Mouse (Mus musculus): ENCODE data around the gene Rspo3. TPM values are rescaled to one million over a fixed set of nuclear protein-coding genes. Genes with fewer than 3 reads are reported as not detected.

The Rspo3 gene
- polyA plus RNA-seq, 1 experiment from 2014 or later, result 15.4 TPM

DNA sequence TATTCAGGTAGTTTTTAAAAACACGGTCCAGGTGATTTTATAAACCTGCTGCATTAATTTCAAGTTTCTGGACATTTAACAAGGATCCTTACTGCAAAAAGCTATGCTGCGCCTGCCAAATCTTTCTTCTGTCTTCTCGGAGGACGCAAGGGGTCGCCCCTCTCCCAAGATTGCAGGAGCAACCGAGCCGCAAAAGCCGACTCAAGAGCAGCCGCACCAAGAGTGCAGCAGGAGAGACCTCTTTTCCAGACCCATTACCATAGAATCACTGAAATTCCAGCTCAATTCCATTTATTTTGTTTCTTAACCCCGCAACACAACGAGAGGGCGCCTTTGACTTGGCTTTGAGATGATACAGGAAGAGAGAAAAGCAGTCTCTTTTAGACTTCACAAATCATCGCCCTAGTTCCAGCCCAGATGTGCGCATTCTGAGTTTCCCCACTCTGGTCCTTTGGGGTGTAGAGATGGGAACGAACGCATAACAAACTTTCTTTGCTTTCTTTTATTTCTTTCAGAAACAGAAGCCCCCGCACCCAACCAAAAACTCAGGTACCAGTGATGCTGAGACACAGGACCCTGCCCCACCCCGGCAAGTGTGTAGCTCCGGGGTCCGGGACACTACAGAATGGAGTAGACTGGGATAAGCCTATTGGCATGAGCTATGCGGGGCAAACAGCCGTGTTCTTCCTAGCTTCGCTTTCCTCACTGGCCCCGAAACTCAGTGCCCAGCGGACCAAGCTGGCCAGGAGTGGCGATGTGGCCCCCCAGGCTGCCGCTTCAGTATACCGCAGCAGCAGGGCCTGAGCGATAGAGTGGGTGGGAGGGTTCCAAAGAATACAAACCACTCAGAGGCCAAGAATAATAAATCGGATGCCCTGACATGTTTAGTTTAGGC lies 2.6 kb downstream of the Rspo3 start:
- H3K9ac ChIP-seq, result peak overlapping the region; percentile 68
- H3K4me2 ChIP-seq, result peak overlapping the region; percentile 93
- H3K9me3 ChIP-seq (replicated peaks), result no peaks in the 10 kb centered on the region
- no peak for ATAC-seq (ENCODE audit: insufficient number of reproducible peaks, low FRiP score)
- no peak overlapping the region for H3K27ac ChIP-seq (ENCODE audit: poor library complexity, severe bottlenecking)
- H3K27me3 ChIP-seq (replicated peaks), result peaks cover 12% of the 10 kb centered on the region
- H3K36me3 ChIP-seq, result no peaks in the 10 kb centered on the region
- 1% methylated on average over 30 of the region's 30 CpGs for WGBS
- peaks cover 26% of the 10 kb centered on the region for H3K4me1 ChIP-seq (replicated peaks)
- H3K4me3 ChIP-seq, result peak overlapping the region; percentile 64

GRCm38 (mm10) chr10:29513563-29513962 lies 22.1 kb downstream of the Rspo3 start:
- Histone ChIP-seq H3K9ac (no peak overlapping the region), H3K27ac (ENCODE audit: poor library complexity, severe bottlenecking) (no peak overlapping the region), H3K4me3 (no peak overlapping the region), H3K9me3 (replicated peaks) (no peaks in the 10 kb centered on the region), H3K4me1 (replicated peaks) (no peaks in the 10 kb centered on the region), H3K4me2 (no peak overlapping the region), H3K27me3 (replicated peaks) (no peaks in the 10 kb centered on the region), H3K36me3 (no peaks in the 10 kb centered on the region)
- ATAC-seq (ENCODE audit: insufficient number of reproducible peaks, low FRiP score), result no peak
- 91% methylated on average over 1 of the region's 1 CpGs for WGBS

DNA sequence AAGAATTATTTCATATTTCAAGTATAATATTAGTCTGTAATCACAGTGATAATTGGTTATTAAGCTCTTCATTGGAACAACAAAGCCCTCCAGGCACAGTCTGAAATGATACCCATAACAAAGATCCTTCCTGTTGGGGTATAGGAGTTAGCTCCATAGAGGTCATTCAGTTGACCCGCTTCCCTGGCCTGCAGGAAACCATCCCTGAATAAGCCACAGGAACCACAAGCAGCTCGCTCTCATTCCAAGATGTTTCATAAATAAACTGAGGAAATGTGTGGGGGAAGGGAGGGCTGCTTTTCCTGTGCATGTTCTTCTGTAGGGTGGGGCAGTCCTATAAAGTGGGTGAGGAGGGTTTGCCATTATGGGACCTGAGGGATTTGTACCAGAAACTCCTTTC lies 27.5 kb downstream of the Rspo3 start:
- Histone ChIP-seq H3K4me3 (no peak overlapping the region), H3K27ac (ENCODE audit: poor library complexity, severe bottlenecking) (no peak overlapping the region), H3K4me2 (no peak overlapping the region), H3K9ac (no peak overlapping the region), H3K27me3 (replicated peaks) (no peaks in the 10 kb centered on the region), H3K4me1 (replicated peaks) (no peaks in the 10 kb centered on the region), H3K36me3 (no peaks in the 10 kb centered on the region), H3K9me3 (replicated peaks) (no peaks in the 10 kb centered on the region)
- WGBS, result 68% methylated on average over 2 of the region's 2 CpGs
- ATAC-seq (ENCODE audit: insufficient number of reproducible peaks, low FRiP score), result no peak

DNA sequence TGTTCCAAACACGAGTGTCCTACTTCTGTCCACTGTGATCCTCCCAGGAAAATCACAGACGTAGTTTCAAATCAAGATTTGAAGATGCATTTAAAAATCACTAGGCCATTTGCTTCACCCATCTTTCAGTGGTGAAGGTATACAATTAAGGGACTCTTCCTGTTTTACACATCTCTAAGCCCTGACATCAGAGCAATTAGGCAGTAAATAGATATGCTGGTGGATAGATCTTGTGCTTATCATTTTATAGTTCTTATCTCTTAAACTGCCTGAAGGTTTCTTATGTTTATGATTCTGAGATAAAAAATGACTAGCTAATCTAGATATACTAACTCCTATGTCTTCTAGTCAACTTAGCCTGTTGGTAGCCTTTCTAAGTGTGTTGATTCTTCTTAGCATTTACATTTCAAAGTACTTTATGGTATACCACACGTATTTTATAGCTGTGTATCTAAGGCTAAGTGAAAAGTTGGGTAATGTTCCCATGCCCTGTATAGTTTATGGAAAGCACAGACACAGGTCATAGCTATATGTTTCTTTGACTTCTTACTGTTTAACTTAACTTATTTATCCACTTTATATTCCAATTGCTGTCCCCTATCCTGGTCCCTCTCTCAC lies 38.4 kb downstream of the Rspo3 start:
- Histone ChIP-seq H3K4me3 (no peak overlapping the region), H3K4me2 (no peak overlapping the region), H3K27ac (ENCODE audit: poor library complexity, severe bottlenecking) (no peak overlapping the region), H3K9me3 (replicated peaks) (no peaks in the 10 kb centered on the region), H3K36me3 (no peaks in the 10 kb centered on the region), H3K9ac (no peak overlapping the region), H3K27me3 (replicated peaks) (no peaks in the 10 kb centered on the region), H3K4me1 (replicated peaks) (no peaks in the 10 kb centered on the region)
- ATAC-seq (ENCODE audit: insufficient number of reproducible peaks, low FRiP score), result no peak
- WGBS, result 64% methylated on average over 3 of the region's 3 CpGs

DNA sequence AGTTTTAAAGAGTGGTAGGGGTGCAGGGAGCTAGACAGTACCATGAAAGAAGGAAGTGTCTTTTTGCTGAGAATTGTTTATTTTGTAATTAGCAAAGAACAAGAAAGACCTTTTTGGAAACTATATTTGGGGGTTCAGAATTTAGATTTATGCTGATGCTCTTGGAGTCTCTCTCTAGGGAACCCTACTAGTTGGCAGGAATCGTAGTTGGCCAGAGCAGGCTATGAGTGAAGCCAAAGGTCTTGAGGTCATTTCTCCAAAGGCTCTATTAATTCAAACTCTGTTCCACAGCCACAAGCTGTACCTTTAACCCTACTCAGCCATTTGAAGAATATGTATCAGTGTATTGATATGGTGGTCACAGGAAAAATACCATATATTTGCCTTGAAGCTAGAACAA lies 41.7 kb downstream of the Rspo3 start:
- no peak overlapping the region for H3K27ac ChIP-seq (ENCODE audit: poor library complexity, severe bottlenecking)
- no peaks in the 10 kb centered on the region for H3K4me1 ChIP-seq (replicated peaks)
- no peaks in the 10 kb centered on the region for H3K9me3 ChIP-seq (replicated peaks)
- H3K27me3 ChIP-seq (replicated peaks), result no peaks in the 10 kb centered on the region
- H3K36me3 ChIP-seq, result no peaks in the 10 kb centered on the region
- no peak overlapping the region for H3K4me3 ChIP-seq
- no peak for ATAC-seq (ENCODE audit: insufficient number of reproducible peaks, low FRiP score)
- no peak overlapping the region for H3K4me2 ChIP-seq
- no peak overlapping the region for H3K9ac ChIP-seq
- WGBS, result 83% methylated on average over 1 of the region's 1 CpGs

DNA sequence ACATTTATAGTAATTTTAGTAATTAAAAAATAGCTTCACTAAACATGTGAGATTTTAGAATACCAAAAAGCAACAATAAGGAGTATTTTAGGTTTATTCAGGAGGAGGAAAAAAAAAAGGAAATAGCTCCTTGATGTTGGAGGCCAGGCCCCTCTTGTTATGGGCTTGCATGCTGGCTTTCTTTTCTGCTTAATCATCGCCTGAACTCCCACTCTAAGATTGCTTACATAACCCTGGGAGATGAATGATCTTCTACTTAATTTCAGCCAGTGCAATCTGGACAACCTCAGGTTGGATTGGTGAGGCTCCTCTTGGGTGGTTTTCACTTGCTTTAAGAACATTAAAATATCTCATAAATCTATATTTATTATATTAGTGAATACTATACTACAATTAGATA lies 54.7 kb downstream of the Rspo3 start:
- Histone ChIP-seq H3K36me3 (no peaks in the 10 kb centered on the region), H3K27me3 (replicated peaks) (no peaks in the 10 kb centered on the region), H3K4me1 (replicated peaks) (no peaks in the 10 kb centered on the region), H3K9ac (no peak overlapping the region), H3K4me2 (no peak overlapping the region), H3K4me3 (no peak overlapping the region), H3K27ac (ENCODE audit: poor library complexity, severe bottlenecking) (no peak overlapping the region), H3K9me3 (replicated peaks) (no peaks in the 10 kb centered on the region)
- 64% methylated on average over 1 of the region's 1 CpGs for WGBS
- ATAC-seq (ENCODE audit: insufficient number of reproducible peaks, low FRiP score), result no peak

DNA sequence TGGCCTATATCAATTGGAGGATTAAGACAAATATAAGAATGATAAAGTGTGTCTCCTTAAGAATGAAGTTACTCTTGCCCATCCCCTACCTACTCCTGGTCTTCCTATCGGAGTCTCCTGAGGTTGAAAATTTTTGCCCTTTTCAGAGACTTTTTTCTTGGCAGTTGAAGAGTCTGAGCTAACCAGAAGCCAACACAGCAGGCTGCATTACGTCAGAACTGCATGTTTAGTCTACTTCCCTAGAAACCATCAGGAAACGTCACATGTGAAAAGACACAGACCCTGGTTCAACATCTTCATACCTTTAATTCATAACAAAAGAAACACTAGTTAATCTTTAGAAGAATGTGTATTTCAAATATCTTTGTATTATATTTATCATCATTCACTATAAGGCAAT lies 56.3 kb downstream of the Rspo3 start:
- Histone ChIP-seq H3K4me2 (no peak overlapping the region), H3K4me3 (no peak overlapping the region), H3K27me3 (replicated peaks) (no peaks in the 10 kb centered on the region), H3K4me1 (replicated peaks) (no peaks in the 10 kb centered on the region), H3K9ac (no peak overlapping the region), H3K36me3 (no peaks in the 10 kb centered on the region), H3K27ac (ENCODE audit: poor library complexity, severe bottlenecking) (no peak overlapping the region), H3K9me3 (replicated peaks) (no peaks in the 10 kb centered on the region)
- 51% methylated on average over 3 of the region's 3 CpGs for WGBS
- no peak for ATAC-seq (ENCODE audit: insufficient number of reproducible peaks, low FRiP score)

DNA sequence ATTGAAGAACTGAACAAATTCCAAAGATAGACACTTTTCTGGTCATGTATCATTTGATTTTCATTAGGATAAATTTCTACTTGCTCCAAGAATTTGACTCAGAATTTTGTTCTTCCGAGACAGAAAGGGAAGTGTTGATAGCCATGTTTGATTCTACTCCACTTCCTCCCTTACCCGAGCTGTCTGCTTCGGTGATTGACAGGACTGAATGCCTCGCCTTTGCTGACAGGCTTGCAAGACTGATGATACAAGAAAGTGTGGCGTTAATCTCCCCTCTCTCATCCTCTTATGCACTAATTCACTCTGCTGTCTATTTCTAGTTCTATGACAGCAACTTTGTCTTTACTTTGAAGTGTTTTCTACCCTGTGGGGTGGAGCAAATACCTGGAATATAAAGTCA lies 65.2 kb downstream of the Rspo3 start:
- no peaks in the 10 kb centered on the region for H3K27me3 ChIP-seq (replicated peaks)
- no peaks in the 10 kb centered on the region for H3K36me3 ChIP-seq
- H3K27ac ChIP-seq (ENCODE audit: poor library complexity, severe bottlenecking), result no peak overlapping the region
- no peaks in the 10 kb centered on the region for H3K9me3 ChIP-seq (replicated peaks)
- H3K4me1 ChIP-seq (replicated peaks), result no peaks in the 10 kb centered on the region
- H3K4me2 ChIP-seq, result no peak overlapping the region
- no peak overlapping the region for H3K9ac ChIP-seq
- 24% methylated on average over 5 of the region's 5 CpGs for WGBS
- ATAC-seq (ENCODE audit: insufficient number of reproducible peaks, low FRiP score), result no peak
- no peak overlapping the region for H3K4me3 ChIP-seq

DNA sequence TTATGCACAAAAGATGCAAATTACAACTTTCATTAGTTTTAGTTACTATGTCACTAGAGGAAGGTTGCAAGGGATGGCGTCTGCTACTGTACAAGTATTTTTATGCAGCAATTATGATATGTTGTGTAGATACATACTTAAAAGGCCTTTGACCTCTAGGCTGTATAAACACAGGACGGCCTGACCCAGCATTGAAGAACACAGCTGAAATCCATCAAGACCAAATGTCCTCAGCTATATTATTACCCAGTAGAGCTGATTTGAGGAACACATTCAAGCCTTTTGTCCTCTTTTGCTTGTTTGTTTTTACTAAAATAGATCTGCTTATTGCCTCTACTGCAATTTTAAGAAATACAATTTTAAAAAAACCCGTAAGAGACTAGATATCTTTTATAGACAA lies 75.6 kb downstream of the Rspo3 start:
- Histone ChIP-seq H3K9ac (no peak overlapping the region), H3K36me3 (no peaks in the 10 kb centered on the region), H3K4me3 (no peak overlapping the region), H3K9me3 (replicated peaks) (no peaks in the 10 kb centered on the region), H3K4me2 (no peak overlapping the region), H3K4me1 (replicated peaks) (0 out of 2 replicates have a peak, but pooled peaks cover 4% of the 10 kb centered on the region), H3K27me3 (replicated peaks) (no peaks in the 10 kb centered on the region), H3K27ac (ENCODE audit: poor library complexity, severe bottlenecking) (no peak overlapping the region)
- no peak for ATAC-seq (ENCODE audit: insufficient number of reproducible peaks, low FRiP score)
- 75% methylated on average over 3 of the region's 3 CpGs for WGBS

- Histone ChIP-seq H3K9me3 (replicated peaks) (no peaks in the 10 kb centered on the region), H3K4me2 (no peak overlapping the region), H3K9ac (no peak overlapping the region), H3K4me3 (no peak overlapping the region), H3K4me1 (replicated peaks) (0 out of 2 replicates have a peak, but pooled peaks cover 4% of the 10 kb centered on the region), H3K27ac (ENCODE audit: poor library complexity, severe bottlenecking) (no peak overlapping the region), H3K27me3 (replicated peaks) (no peaks in the 10 kb centered on the region), H3K36me3 (no peaks in the 10 kb centered on the region)
- 70% methylated on average over 2 of the region's 2 CpGs for WGBS
- no peak for ATAC-seq (ENCODE audit: insufficient number of reproducible peaks, low FRiP score)
These were observed 76.0 kb downstream of the Rspo3 start for GRCm38 (mm10) chr10:29459632-29460031.

DNA sequence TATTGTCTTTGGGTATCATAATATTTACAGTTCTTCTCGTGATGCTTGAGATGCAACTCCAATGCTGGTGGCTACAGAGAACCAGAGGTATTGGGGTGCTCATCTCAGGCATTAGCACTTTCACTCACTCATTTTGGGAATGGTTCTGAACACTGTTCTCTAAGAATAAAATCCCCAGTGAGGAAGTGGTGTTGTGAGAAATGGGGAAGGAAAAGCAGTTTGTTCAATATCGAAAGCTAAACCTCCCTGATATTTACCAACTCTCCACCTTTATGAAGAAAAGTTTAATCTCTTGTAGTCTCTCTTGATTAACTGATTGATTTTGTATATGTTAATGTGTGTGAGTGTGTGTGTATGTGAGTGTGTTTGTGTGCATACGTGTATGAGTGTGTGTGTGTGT lies 90.6 kb downstream of the Rspo3 start:
- 75% methylated on average over 3 of the region's 3 CpGs for WGBS
- Histone ChIP-seq H3K4me1 (replicated peaks) (no peaks in the 10 kb centered on the region), H3K27me3 (replicated peaks) (no peaks in the 10 kb centered on the region), H3K4me2 (no peak overlapping the region), H3K9me3 (replicated peaks) (no peaks in the 10 kb centered on the region), H3K27ac (ENCODE audit: poor library complexity, severe bottlenecking) (no peak overlapping the region), H3K9ac (no peak overlapping the region), H3K4me3 (no peak overlapping the region), H3K36me3 (no peaks in the 10 kb centered on the region)
- ATAC-seq (ENCODE audit: insufficient number of reproducible peaks, low FRiP score), result no peak

All from heart, embryonic 12.5 days (tissue).